Mouse (Mus musculus) myocyte (in vitro differentiated cells): ENCODE results near the gene Ifit1bl1.

Experiments
- CEBPB ChIP-seq: IDR thresholded peaks from 2 replicates; pipeline ENCODE4 v1.6.1; 2011; ENCODE audit warnings: mild to moderate bottlenecking, moderate library complexity; ENCODE audit not compliant: poor library complexity, insufficient read depth, severe bottlenecking
- E2F4 ChIP-seq: IDR thresholded peaks from one replicate; pipeline ENCODE4 v1.6.1; 2011; ENCODE audit warnings: mild to moderate bottlenecking, control low read depth, moderate library complexity; ENCODE audit not compliant: insufficient read depth
- MAX ChIP-seq: IDR thresholded peaks from one replicate; pipeline ENCODE4 v1.6.1; 2011; ENCODE audit warnings: low read depth, mild to moderate bottlenecking, control low read depth
- MYOD1 ChIP-seq, 3 experiments: IDR thresholded peaks; one replicate each; pipeline ENCODE4 v1.6.1; 2011; ENCODE audit warnings: control low read depth in 2 of 3, low read depth in 2 of 3, mild to moderate bottlenecking in 2 of 3, moderate library complexity in 1 of 3; ENCODE audit not compliant: insufficient read length in 2 of 3, control insufficient read depth in 1 of 3
- POLR2A ChIP-seq: IDR thresholded peaks from one replicate; pipeline ENCODE4 v1.6.1; 2011; ENCODE audit warnings: low read depth, mild to moderate bottlenecking, control low read depth, moderate library complexity; ENCODE audit not compliant: insufficient read length
- POLR2AphosphoS2 ChIP-seq: IDR thresholded peaks from one replicate; pipeline ENCODE4 v1.6.1; 2011; ENCODE audit warnings: low read depth, control low read depth; ENCODE audit not compliant: insufficient read length
- REST ChIP-seq: IDR thresholded peaks from one replicate; pipeline ENCODE4 v1.6.1; 2011; ENCODE audit warnings: mild to moderate bottlenecking, control low read depth, moderate library complexity; ENCODE audit not compliant: insufficient read depth, insufficient read length
- SRF ChIP-seq: IDR thresholded peaks from one replicate; pipeline ENCODE4 v1.6.1; 2011; ENCODE audit warnings: low read depth; ENCODE audit not compliant: control insufficient read depth, insufficient read length
- TCF12 ChIP-seq: IDR thresholded peaks from one replicate; pipeline ENCODE4 v1.6.1; 2011; ENCODE audit warnings: mild to moderate bottlenecking, control low read depth; ENCODE audit not compliant: poor library complexity, insufficient read depth, severe bottlenecking
- USF1 ChIP-seq: IDR thresholded peaks from one replicate; pipeline ENCODE4 v1.6.1; 2011; ENCODE audit warnings: low read depth, mild to moderate bottlenecking, control low read depth, moderate library complexity

GRCm38 (mm10) chr19:34620871-34621270 is 19.1 kb upstream of the Ifit1bl1 start:
- no peak for TF ChIP-seq POLR2A
- TF ChIP-seq CEBPB = no peak
- no peak for TF ChIP-seq POLR2AphosphoS2
- no peak for TF ChIP-seq USF1
- no peak for TF ChIP-seq E2F4
- no peak for TF ChIP-seq TCF12
- TF ChIP-seq MAX = no peak
- TF ChIP-seq REST = no peak
- no peak for TF ChIP-seq SRF
- TF ChIP-seq MYOD1 (IDR thresholded peaks at IDR 0.05; ENCODE audit: control insufficient read depth in 1 of 3, insufficient read length in 2 of 3, low read depth in 2 of 3) = no peak
